ENCODE assay signal across 24 mouse cellular contexts in the genomic region with DNA sequence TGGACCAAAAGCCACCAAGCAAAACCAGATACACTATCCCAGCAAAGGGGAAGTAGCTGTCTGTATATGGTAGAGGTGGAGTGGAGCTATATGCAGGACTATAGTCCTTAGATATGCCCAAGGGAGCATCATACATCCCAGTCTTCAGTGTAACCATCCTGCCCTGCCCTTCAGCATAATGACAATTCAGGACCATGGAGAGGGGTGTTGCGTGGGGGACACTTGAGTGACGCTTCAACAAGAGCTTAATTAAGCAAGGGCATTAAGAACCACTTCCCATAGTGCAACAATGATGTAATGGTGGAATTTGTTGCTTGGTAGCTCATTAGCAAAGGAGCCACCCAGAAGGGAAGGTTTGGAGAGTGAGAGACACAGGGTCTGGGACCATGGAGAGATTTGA. TPM values are rescaled to one million over a fixed set of nuclear protein-coding genes. Genes with fewer than 3 reads are reported as not detected.
A peak's percentile ranks its signal among the peaks of the same experiment; 100 is the strongest.
DNase-seq lines count a peak whose midpoint lies in the region; ATAC-seq and TF ChIP-seq lines count a peak whose summit lies in the region.
"Had no signal": no experiment of that assay in that cellular context is flagged by ENCODE, and none has a peak within 500 bp of the region (broad histone marks: within the 10 kb centered on the region; RNA-seq: fewer than 3 reads in every experiment).

No protein-coding gene starts in this region.

- H3K27ac ChIP-seq in lung, embryonic 14.5 days (ENCODE audit: low read depth) = no peak overlapping the region
- no peak overlapping the region for H3K27ac ChIP-seq in embryonic facial prominence, embryonic 11.5 days (replicated peaks; ENCODE audit: low read depth, low read length)
- H3K27ac ChIP-seq in midbrain, embryonic 10.5 days (replicated peaks) = no peak overlapping the region
- H3K27ac ChIP-seq: forebrain, embryonic 10.5 days; gastrocnemius, adult 2 months; hindbrain, embryonic 15.5 days; limb, embryonic 12.5 days; liver, embryonic 12.5 days; stomach, postnatal 0 days had no signal

- no peaks in the 10 kb centered on the region for H3K27me3 ChIP-seq in lung, embryonic 14.5 days (ENCODE audit: insufficient read depth, low read length)
- H3K27me3 ChIP-seq in embryonic facial prominence, embryonic 11.5 days (ENCODE audit: control insufficient read depth, insufficient read depth, low read length) = no peaks in the 10 kb centered on the region
- no peaks in the 10 kb centered on the region for H3K27me3 ChIP-seq in midbrain, embryonic 10.5 days (ENCODE audit: low read depth, poor library complexity, severe bottlenecking)
- H3K27me3 ChIP-seq: hindbrain, embryonic 15.5 days; liver, embryonic 12.5 days had no signal

- TF ChIP-seq CTCF in lung, embryonic 14.5 days (IDR thresholded peaks at IDR 0.05; ENCODE audit: low read depth) = no peak

- H3K36me3 ChIP-seq in lung, embryonic 14.5 days (ENCODE audit: insufficient read depth) = no peaks in the 10 kb centered on the region
- no peaks in the 10 kb centered on the region for H3K36me3 ChIP-seq in embryonic facial prominence, embryonic 11.5 days (replicated peaks; ENCODE audit: control insufficient read depth, insufficient read depth, low read depth, low read length)
- H3K36me3 ChIP-seq in midbrain, embryonic 10.5 days = no peaks in the 10 kb centered on the region
- H3K36me3 ChIP-seq: forebrain, embryonic 10.5 days; hindbrain, embryonic 15.5 days; limb, embryonic 12.5 days; liver, embryonic 12.5 days had no signal

- no peak overlapping the region for H3K4me3 ChIP-seq in lung, embryonic 14.5 days (ENCODE audit: low read depth, low read length)
- no peak overlapping the region for H3K4me3 ChIP-seq in embryonic facial prominence, embryonic 11.5 days (ENCODE audit: low read depth, low read length)
- H3K4me3 ChIP-seq in midbrain, embryonic 10.5 days = no peak overlapping the region
- H3K4me3 ChIP-seq: forebrain, embryonic 10.5 days; gastrocnemius, adult 2 months; hindbrain, embryonic 15.5 days; limb, embryonic 12.5 days; liver, embryonic 12.5 days had no signal

- no peak overlapping the region for H3K9ac ChIP-seq in lung, embryonic 14.5 days
- H3K9ac ChIP-seq in embryonic facial prominence, embryonic 11.5 days (replicated peaks; ENCODE audit: low read length) = no peak overlapping the region
- H3K9ac ChIP-seq: hindbrain, embryonic 15.5 days; limb, embryonic 12.5 days; liver, embryonic 12.5 days had no signal

- H3K4me1 ChIP-seq in lung, embryonic 14.5 days (ENCODE audit: insufficient read depth) = no peaks in the 10 kb centered on the region
- no peaks in the 10 kb centered on the region for H3K4me1 ChIP-seq in embryonic facial prominence, embryonic 11.5 days (ENCODE audit: control insufficient read depth, insufficient read depth, low read length)
- H3K4me1 ChIP-seq in midbrain, embryonic 10.5 days = peaks cover 12% of the 10 kb centered on the region
- H3K4me1 ChIP-seq: hindbrain, embryonic 15.5 days; limb, embryonic 12.5 days; liver, embryonic 12.5 days had no signal

- H3K9me3 ChIP-seq in lung, embryonic 14.5 days (ENCODE audit: low read depth, low read length) = no peaks in the 10 kb centered on the region
- no peaks in the 10 kb centered on the region for H3K9me3 ChIP-seq in embryonic facial prominence, embryonic 11.5 days (replicated peaks; ENCODE audit: control insufficient read depth, low read length)
- H3K9me3 ChIP-seq in midbrain, embryonic 10.5 days (replicated peaks) = no peaks in the 10 kb centered on the region
- H3K9me3 ChIP-seq: forebrain, embryonic 10.5 days; hindbrain, embryonic 15.5 days; limb, embryonic 12.5 days; liver, embryonic 12.5 days had no signal

- ATAC-seq in lung, embryonic 14.5 days (ENCODE audit: insufficient read depth) = no peak
- ATAC-seq in embryonic facial prominence, embryonic 11.5 days (replicated peaks; ENCODE audit: insufficient number of reproducible peaks, low FRiP score, low TSS enrichment, low read depth) = no peak
- ATAC-seq: liver, embryonic 12.5 days had no signal

- 14% methylated on average over 2 of the region's 2 CpGs for WGBS in lung, embryonic 14.5 days
- 22% methylated on average over 2 of the region's 2 CpGs for WGBS in embryonic facial prominence, embryonic 11.5 days
- 40% methylated on average over 2 of the region's 2 CpGs for WGBS in midbrain, embryonic 10.5 days

- H3K4me2 ChIP-seq in lung, embryonic 14.5 days = no peak overlapping the region
- no peak overlapping the region for H3K4me2 ChIP-seq in embryonic facial prominence, embryonic 11.5 days (ENCODE audit: low read depth, low read length)
- H3K4me2 ChIP-seq: heart, embryonic 11.5 days; hindbrain, embryonic 15.5 days; limb, embryonic 12.5 days; liver, embryonic 12.5 days had no signal

- peak; percentile 58 for DNase-seq in lung, embryonic 14.5 days
- no peak for DNase-seq in lung, postnatal 36 days
- peak; percentile 17 for DNase-seq in adipocyte (ENCODE audit: low spot score)
- peak; percentile 30 for DNase-seq in embryonic facial prominence, embryonic 11.5 days (ENCODE audit: low spot score)
- DNase-seq in retina, embryonic 14.5 days (ENCODE audit: low spot score) = peak; percentile 29
- DNase-seq in spleen, postnatal 36 days (ENCODE audit: low spot score in 2 of 2) = no peak
- no peak for DNase-seq in midbrain, embryonic 10.5 days (ENCODE audit: low spot score)
- DNase-seq: adrenal gland, postnatal 36 days; cerebellum, adult 2 months; gastrocnemius, adult 2 months; heart, postnatal 10 days; kidney, adult 11 months; kidney, postnatal 36 days; lung, adult 2 months; lung, postnatal 4 days; midbrain, embryonic 14.5 days; right cerebral cortex, postnatal 14 days; thymus, postnatal 25 days had no signal

RNA-seq across cellular contexts. Expression of a gene that starts 12.9 kb away (rescaled TPM):
- 0.79 and 1.4 TPM in 2 replicates for polyA plus RNA-seq in lung, embryonic 14.5 days (2014; fragmentation: Nextera tagmentation; extraction: Ambion mirVana)
- 0.35 and 1.1 TPM in 2 replicates for polyA plus RNA-seq in embryonic facial prominence, embryonic 11.5 days (2014; fragmentation: Nextera tagmentation; extraction: Ambion mirVana)
- 0.12 and 0.27 TPM in 2 replicates for polyA plus RNA-seq in midbrain, embryonic 10.5 days (2016; fragmentation: Nextera tagmentation; extraction: Ambion mirVana)

RNA-seq across cellular contexts. Expression of a gene that starts 34.8 kb away (rescaled TPM):
- polyA plus RNA-seq in lung, embryonic 14.5 days (2014; fragmentation: Nextera tagmentation; extraction: Ambion mirVana) = 3.3 and 4.9 TPM in 2 replicates
- polyA plus RNA-seq in embryonic facial prominence, embryonic 11.5 days (2014; fragmentation: Nextera tagmentation; extraction: Ambion mirVana) = 2.2 and 2.3 TPM in 2 replicates
- polyA plus RNA-seq in midbrain, embryonic 10.5 days (2016; fragmentation: Nextera tagmentation; extraction: Ambion mirVana) = 2.6 and 2.8 TPM in 2 replicates

Comparison
In these comparisons a context has a peak if more than half of its experiments do, and no peak if none do; other contexts are left out.
1. DNase-seq: peak in lung, embryonic 14.5 days (single experiment), adipocyte (single experiment), embryonic facial prominence, embryonic 11.5 days (single experiment) and retina, embryonic 14.5 days (single experiment); none in lung, postnatal 36 days (single experiment), spleen, postnatal 36 days (0 of 2) and midbrain, embryonic 10.5 days (single experiment).